Mouse (Mus musculus): ENCODE results near the gene Cfap298.

DNA sequence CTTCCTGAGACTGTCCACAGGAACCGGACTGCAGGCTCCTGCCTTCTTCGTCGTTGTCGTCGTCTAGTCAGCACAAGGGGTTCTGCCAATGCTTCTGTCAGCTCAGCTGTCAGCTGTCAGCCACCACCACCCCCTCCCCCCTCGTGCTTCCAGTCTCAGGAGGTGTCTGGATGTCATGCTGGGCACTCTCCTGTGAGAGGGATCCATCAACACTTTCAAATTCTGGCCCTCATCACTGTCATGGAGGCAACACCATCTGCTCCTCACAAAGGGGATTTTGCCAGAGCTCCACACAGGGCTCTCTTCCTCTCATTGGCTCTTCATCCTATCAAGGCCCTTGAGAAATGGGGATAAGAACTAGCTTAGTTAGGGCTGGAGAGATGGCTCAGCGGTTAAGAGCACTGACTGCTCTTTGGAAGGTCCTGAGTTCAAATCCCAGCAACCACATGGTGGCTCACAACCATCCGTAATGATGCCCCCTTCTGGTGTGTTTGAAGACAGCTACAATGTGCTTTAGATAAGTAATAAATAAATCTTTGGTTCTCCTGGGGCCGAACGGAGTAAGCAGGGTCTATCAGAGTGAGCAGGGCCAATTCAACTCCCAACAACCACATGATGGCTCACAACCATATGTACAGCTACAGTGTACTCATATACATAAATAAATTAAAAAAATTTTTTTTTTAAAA is 13.3 kb downstream of the Cfap298 start:
- TF ChIP-seq POLR2A (IDR thresholded peaks at IDR 0.05; ENCODE audit: borderline replicate concordance, low read depth, low read length) (no peak), CTCF (IDR thresholded peaks at IDR 0.05; ENCODE audit: low read depth, low read length) (no peak)
